Mouse (Mus musculus) granulocyte monocyte progenitor cell, adult 5-6 weeks (primary cell): ENCODE measurements around the gene Tmem88b. TPM values are rescaled to one million over a fixed set of nuclear protein-coding genes. Genes with fewer than 3 reads are reported as not detected.
"Not testable (repeated sequence)": the region's sequence is repeated elsewhere in the genome, so short reads cannot be mapped to it uniquely, and the experiment has no call there.

Experiments used
- ATAC-seq: replicated peaks from 2 replicates; pipeline ENCODE4 v1.8.0; 2016; ENCODE audit warnings: mild to moderate bottlenecking, moderate TSS enrichment, inconsistent platforms; ENCODE audit not compliant: poor library complexity, severe bottlenecking
- total RNA-seq, 2 experiments: library from RNA; stranded (forward) in 1 of 2; stranded (reverse) in 1 of 2; fragments of 200-712, 200-1000 nt in 1 of 2; fragments of >200 nt in 1 of 2; fragmentation: Nextera tagmentation in 1 of 2; gene quantifications; 2 replicates each; pipeline ENCODE4 v1.2.3; 2014 to 2017

Gene Tmem88b
- total RNA-seq, 2 experiments from 2014 or later = not detected

GRCm38 (mm10) chr4:155762357-155762756 is 23.3 kb downstream of the Tmem88b start:
- ATAC-seq = no peak

GRCm38 (mm10) chr4:155761356-155762099 is 24.1 kb downstream of the Tmem88b start:
- ATAC-seq = peak; percentile 23

- peak; percentile 95 for ATAC-seq
These were observed 24.9 kb downstream of the Tmem88b start, which contains the start of gene Atad3a for GRCm38 (mm10) chr4:155760613-155761355. Gene Atad3a, minus strand, starts transcription at chr4:155761093.

GRCm38 (mm10) chr4:155759862-155760612 is 25.6 kb downstream of the Tmem88b start:
- peak; percentile 48 for ATAC-seq

DNA sequence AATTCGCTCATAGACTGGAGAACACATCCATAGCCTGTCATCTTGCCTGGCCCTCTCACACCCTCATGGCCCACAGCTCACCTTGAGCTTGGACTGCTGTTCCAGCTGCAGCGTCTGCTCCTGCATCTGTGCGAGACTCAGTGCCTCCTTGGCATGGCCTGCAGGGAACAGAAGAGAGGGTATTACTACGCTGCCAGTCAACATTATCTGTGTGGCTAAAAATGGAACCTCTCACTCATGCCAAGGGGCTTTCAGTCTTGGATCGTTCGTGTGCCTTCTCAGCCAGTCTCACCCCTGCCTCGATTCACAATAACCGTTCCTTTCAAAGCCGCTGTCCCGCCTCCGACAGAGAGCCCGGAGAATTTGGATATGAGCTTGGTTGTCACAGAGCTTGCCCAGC is 28.7 kb downstream of the Tmem88b start:
- ATAC-seq = no peak

GRCm38 (mm10) chr4:155746575-155747490 is 38.8 kb downstream of the Tmem88b start:
- no peak for ATAC-seq

DNA sequence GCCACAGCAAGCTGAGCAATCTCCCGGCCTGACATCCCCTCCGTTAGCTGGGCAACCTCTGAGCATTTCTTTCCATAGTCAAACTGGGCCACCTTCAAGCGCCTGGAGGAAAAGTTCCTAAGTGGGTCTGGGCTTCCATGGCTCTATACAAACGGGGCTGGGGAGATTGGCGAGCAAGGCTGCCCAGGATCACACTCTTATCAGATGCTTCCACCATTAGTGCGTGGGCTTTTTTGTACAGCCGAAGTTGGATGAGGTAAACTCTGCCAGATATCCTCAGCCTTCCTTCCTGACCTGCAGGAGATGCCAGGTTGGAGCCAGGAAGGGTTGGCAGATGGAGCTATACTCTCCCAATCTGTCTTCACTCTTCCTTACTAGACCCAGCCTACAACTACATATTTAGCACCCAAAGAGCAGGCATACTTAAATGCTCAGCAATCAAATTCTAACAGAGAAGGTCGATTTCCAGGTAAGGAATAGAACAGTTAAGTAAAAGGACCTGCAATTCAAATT is 39.6 kb downstream of the Tmem88b start:
- ATAC-seq = no peak

DNA sequence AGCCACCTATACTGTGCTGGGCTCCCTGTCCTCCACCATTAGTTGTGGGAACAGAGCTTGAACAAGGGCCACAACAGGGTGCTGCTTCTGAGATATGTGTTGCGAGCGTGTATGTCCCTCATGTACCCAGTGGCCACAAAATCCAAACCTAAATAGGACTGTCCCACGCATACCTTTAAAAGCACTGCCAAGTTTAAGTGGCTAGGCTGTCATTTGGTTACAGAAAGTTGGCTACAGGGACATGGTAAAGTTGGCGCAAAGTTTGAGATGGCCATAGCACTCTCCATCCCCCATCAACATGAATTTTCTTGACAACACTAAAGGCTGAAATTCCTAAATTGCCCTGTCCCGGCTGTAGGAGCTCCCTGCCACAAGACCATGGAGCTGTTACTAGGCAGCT is 40.5 kb downstream of the Tmem88b start:
- ATAC-seq = no peak

DNA sequence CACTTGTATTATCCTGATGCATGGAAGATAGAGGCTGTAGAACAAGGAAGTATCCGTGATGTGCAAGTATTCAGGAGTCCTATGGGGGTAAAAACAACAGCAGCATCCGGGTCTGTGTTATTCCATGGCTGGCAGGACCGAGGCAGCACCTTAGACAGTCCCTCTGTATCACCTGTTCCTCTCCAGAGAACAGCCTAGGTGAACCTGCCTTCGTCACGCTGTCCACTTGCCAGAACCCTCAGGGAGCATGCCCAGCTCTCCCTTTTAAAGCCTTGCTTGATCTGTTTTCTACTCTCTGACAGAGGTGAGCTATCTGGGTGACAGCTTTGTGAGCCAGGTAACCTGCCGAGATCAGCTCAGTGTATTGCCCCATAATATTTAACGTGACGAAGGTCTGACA is 41.2 kb downstream of the Tmem88b start:
- no peak for ATAC-seq

DNA sequence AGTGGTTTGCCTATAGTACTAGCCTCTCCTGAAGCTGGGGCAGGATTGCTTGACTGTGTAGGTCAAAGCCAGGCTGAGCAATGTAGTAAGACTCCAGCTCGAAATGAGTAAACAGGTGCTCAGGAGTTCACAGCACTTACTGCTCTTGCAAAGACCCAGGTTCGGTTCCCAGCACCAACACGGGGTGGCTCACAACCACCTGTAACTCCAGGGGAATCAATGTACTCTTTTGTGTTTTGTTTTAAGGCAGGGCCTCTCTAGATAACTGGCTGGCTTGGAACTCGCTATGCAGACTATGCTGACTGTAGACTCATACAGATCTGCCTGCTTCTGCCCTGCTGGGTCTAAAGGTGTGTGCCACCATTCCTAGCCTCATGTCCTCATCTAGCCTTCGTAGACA is 43.0 kb downstream of the Tmem88b start:
- ATAC-seq = no peak

- not testable (repeated sequence) for ATAC-seq
These were observed 45.0 kb downstream of the Tmem88b start for GRCm38 (mm10) chr4:155740681-155741080.

DNA sequence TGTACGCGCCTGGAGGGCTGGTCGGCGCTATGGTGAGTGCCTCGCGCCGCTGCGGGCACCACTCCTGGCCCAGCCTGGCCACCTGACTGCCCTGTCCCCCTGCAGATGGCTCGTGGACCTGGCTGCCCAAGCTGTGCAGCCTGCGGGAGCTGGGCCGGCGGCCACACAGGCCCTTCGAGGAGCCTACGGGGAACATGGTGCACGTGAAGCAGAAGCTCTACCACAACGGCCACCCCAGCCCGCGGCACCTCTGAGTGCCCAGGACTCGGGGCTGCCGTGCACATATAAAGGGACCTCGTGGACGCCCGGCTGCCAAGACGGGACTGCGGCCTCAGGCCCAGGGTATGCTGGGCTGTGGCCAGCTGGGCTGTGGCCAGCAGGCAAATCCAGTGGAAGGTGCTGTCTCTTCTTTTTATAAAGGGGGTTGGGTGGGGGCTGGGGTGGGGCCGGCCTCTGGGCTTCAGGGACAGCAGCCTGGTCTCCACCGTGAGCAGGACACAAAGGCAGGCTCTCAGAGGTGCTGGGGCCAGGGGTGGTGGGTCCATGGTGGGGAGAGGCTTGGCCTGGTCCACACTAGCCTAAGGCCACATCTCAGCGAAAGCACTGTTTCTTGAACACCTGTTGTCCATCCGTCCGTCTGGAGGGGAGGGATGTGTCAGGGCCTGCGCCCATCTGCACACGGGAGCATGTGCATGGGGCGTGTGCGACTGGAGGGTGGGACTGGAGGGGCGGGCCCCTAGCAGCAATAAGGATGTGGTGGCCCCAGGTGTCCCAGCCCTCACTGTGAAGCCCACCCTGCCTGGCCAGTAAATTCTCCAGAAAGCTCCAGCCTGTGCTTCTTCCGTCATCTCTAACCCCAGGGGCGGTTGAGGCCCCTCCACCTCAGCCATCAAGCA is 45.7 kb downstream of the Tmem88b start:
- ATAC-seq = no peak

GRCm38 (mm10) chr4:155739152-155739551 is 46.5 kb downstream of the Tmem88b start:
- ATAC-seq = no peak

DNA sequence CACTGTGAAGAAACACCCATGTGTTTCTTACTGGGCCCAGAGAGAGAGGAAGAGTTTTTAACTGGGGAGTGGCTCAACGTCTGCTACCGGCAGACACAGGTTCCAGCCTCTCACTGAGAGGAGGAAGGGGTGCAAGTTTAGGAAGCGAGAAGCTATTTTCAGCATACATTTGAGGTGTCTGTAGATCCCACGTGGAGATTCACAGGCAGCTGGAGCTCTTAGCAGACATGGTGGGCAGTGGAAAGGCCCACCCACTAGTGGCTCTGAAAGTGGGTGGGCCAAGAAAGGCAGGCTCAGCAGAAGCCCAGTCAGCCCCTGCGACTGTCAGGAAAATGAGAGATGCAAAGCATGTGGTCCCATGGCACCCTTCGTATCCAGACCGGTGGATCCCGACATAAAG is 47.4 kb downstream of the Tmem88b start:
- no peak for ATAC-seq

DNA sequence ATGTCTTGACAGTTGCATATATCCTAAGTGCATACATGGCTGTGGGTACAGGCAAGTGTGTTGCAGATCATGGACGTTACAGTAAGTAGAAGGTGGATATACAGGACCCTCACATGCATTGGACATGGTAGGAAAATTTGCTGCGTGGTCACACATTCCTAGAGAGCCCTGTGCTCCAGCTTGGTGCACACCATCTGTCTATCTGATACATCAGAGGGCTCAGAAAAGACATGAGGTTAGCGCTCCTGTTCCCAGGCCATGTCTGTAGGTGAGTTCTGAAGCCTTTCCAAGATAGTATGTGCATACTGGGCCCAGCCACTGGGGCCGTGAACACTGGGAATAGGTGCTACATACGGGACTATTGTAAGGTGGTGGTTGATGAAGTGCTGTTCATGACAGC is 49.3 kb downstream of the Tmem88b start:
- ATAC-seq = no peak

DNA sequence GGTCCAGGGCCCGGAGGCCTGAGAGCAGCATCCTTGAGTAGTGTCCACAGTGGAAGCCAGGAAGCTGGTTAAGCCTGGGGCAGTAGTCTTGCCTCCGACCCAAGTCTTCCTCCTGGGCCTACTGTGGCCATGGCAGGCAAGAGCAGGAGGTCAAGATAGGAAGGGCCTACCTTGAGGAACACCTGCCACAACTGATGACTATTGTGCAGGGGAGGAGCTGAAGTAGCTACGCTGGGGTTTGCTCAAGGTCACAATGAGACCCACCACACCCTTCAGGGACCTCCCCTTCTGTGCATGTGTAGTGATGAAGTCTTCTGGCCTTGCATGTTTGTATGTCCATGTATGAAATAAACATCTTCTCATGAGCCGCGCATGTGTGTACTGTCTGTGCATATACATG is 49.9 kb downstream of the Tmem88b start:
- ATAC-seq = no peak

GRCm38 (mm10) chr4:155734951-155735702 is 50.5 kb downstream of the Tmem88b start:
- ATAC-seq = peak; percentile 9; the same call in 1 of the 2 replicates

GRCm38 (mm10) chr4:155734350-155734941 is 51.2 kb downstream of the Tmem88b start, which contains the start of gene Tmem240:
Gene Tmem240, plus strand, starts transcription at chr4:155734800.
- ATAC-seq = peak; percentile 81
